Mouse (Mus musculus) embryonic facial prominence, embryonic 11.5 days (tissue): ENCODE measurements at regions not wholly inside any gene's neighbourhood (a gene's known extent, or its start where the extent isn't known, plus 50 kb on each side); places are given as distances from the start of the nearest gene placed in this dataset.
A peak's percentile ranks its signal among the peaks of the same experiment; 100 is the strongest.

Experiments used
- ATAC-seq: fragments of 200-750 bp; cut with Nextera tagmentation; replicated peaks from 2 replicates; pipeline ENCODE4 v1.8.0; 2017; ENCODE audit warnings: low read depth; ENCODE audit not compliant: insufficient number of reproducible peaks, low FRiP score, low TSS enrichment
- DNase-seq: peaks from one replicate; pipeline ENCODE4 v3.0.0-alpha.2; 2015; ENCODE audit warnings: low spot score
- H3K27ac ChIP-seq: fragments of 300-500 bp; sonication (generic); replicated peaks from 2 replicates; pipeline ENCODE4 v1.5.1; 2014; ENCODE audit warnings: mild to moderate bottlenecking, low read depth, low read length, control low read depth
- H3K27me3 ChIP-seq: fragments of 300-500 bp; sonication (generic); 2 replicates; pipeline ENCODE4 v1.6.1; 2014; ENCODE audit warnings: mild to moderate bottlenecking, low read length, moderate library complexity, mixed read lengths; ENCODE audit not compliant: control insufficient read depth, insufficient read depth
- H3K36me3 ChIP-seq: fragments of 300-500 bp; sonication (generic); replicated peaks from 2 replicates; pipeline ENCODE4 v1.6.1; 2014; ENCODE audit warnings: low read depth, mild to moderate bottlenecking, low read length, moderate library complexity, mixed read lengths; ENCODE audit not compliant: control insufficient read depth, insufficient read depth
- H3K4me1 ChIP-seq: fragments of 300-500 bp; sonication (generic); 2 replicates; pipeline ENCODE4 v1.6.1; 2014; ENCODE audit warnings: low read length, mixed read lengths; ENCODE audit not compliant: control insufficient read depth, insufficient read depth
- H3K4me2 ChIP-seq: fragments of 300-500 bp; sonication (generic); 2 replicates; pipeline ENCODE4 v1.6.1; 2014; ENCODE audit warnings: low read depth, mild to moderate bottlenecking, control low read depth, low read length, moderate library complexity
- H3K4me3 ChIP-seq: fragments of 300-500 bp; sonication (generic); 2 replicates; pipeline ENCODE4 v1.5.1; 2014; ENCODE audit warnings: low read depth, low read length, control low read depth
- H3K9ac ChIP-seq: fragments of 300-500 bp; sonication (generic); replicated peaks from 2 replicates; pipeline ENCODE4 v1.6.1; 2014; ENCODE audit warnings: mild to moderate bottlenecking, control low read depth, low read length
- H3K9me3 ChIP-seq: fragments of 300-500 bp; sonication (generic); replicated peaks from 2 replicates; pipeline ENCODE4 v1.6.1; 2016; ENCODE audit warnings: mild to moderate bottlenecking, low read length, inconsistent platforms, mixed read lengths; ENCODE audit not compliant: control insufficient read depth
- WGBS: fragments of 180-500 bp; shearing (Covaris S2); extraction: QIAGEN DNeasy Blood & Tissue Kit; methylation state at CpG from one replicate; pipeline ENCODE4 v1.1.7; 2014; 5-methylcytosine and 5-hydroxymethylcytosine counted together

DNA sequence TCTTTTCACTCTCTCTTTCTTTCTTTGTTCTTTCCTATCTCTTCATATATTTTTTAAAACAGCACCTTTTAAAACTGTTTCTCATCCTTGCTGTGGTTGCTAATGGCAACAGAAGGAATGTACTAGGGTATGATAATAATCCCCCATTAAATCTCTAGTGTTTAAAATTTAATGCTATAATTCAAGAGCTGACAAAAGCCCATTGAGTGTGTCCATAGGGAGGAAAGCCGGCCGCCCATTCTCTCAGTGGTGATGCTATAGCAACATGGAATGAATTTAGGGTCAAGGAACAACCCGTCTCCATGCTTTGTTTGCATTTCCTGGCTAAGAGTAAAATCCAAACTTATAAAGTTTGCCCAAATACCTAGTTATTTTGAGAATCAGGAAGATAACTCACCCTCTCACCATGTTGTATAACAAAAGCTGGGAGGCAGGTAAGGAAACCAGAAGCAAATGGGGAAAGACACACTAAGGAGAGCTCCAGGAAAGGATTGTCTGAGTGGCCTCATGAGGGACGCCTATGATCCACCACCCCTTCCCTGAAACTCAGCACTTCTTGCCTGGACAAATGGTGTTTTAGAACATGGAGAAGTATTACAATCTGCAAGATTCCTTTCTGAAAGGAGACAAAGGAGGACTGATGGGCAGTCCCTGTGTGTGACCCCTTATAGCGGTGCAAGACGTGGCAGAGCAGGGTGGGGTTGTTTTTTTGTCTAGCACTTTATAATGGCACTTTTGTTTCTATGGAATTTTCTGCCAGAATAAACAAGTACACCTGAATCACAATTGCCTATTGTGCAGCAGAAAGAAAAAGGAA lies 184.3 kb downstream of the Moxd1 start:
- Histone ChIP-seq H3K4me1 (no peaks in the 10 kb centered on the region), H3K27ac (no peak overlapping the region), H3K27me3 (no peaks in the 10 kb centered on the region), H3K4me2 (no peak overlapping the region), H3K9ac (no peak overlapping the region), H3K9me3 (no peaks in the 10 kb centered on the region), H3K4me3 (no peak overlapping the region), H3K36me3 (no peaks in the 10 kb centered on the region)
- no peak for ATAC-seq
- DNase-seq: no peak
- WGBS: 57% methylated on average over 6 of the region's 6 CpGs

DNA sequence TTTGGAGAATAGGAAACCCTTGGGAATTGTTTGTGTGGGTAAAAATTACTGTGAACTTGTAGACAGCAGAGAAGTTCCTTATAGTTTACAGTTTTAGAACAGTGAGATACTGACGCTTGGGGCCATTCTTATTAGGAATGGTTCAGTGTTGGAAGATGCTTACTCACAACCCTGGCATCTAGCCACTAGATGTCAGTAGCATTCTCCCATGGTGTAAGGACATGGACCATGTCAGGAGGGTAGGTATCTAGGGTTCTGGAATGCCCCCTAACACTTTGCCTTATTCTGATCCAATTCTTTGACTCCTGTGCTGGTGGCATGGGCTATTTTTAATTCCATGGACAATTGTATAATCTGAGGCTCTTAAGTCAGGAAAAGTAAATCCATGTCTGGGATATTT lies 185.3 kb upstream of the Ccn2 start:
- Histone ChIP-seq H3K4me1 (no peaks in the 10 kb centered on the region), H3K27me3 (no peaks in the 10 kb centered on the region), H3K9ac (no peak overlapping the region), H3K4me3 (no peak overlapping the region), H3K36me3 (no peaks in the 10 kb centered on the region), H3K4me2 (no peak overlapping the region), H3K27ac (no peak overlapping the region), H3K9me3 (no peaks in the 10 kb centered on the region)
- ATAC-seq (no peak), DNase-seq (peak; percentile 61)
- WGBS: 43% methylated on average over 1 of the region's 1 CpGs

DNA sequence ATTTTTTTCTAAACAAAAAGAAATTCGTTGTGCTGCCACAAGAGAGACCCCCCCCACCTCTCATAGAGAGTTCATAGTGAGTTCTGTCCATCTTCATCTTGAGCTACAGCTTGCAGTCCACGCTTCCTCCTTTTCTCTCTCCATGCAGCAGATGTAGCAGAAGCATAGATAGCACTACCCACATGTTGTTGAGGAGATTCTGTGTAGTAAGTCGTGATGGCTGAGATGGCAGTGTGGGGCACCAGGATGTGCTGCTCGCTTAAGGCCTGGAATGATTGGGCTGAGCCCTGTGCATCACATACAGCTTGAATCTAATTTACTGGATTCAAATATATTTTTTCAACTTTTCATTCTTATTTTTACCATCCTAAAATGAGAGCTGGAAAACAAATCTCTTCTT lies 184.4 kb upstream of the Ccn2 start:
- Histone ChIP-seq H3K36me3 (no peaks in the 10 kb centered on the region), H3K9ac (no peak overlapping the region), H3K4me1 (no peaks in the 10 kb centered on the region), H3K27ac (no peak overlapping the region), H3K4me2 (no peak overlapping the region), H3K9me3 (no peaks in the 10 kb centered on the region), H3K27me3 (no peaks in the 10 kb centered on the region), H3K4me3 (no peak overlapping the region)
- ATAC-seq: no peak
- 84% methylated on average over 4 of the region's 4 CpGs for WGBS
- no peak for DNase-seq

DNA sequence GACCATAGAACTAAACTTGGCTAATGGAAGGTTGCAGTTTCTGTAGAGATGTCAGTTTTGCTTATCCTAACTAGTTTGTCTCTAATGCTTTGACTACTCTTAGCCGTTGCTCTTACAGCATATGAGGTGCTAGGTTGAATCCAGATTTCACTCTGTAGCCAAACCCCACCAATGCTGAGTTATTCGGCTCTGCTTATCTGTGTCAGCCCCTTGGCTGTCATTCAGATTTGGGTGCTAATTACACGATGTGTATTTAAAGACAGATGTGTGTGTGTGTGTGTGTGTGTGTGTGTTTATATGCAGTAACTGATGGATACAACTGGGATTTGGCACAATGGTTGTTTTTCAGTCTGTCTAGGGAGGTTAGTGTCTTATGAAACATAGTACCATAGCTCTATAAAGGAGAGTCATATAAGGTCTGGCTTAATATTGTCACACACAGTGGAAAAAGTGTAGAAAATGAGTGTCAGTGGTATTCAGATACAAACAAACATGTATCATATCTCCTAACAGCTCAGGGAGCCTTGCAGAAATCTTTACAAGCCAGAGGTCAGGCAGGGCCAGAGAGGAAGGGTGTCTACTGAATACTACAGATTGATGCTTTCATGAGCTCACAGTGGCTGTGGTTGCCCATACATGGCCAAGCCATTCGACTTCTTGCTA lies 172.6 kb upstream of the Ccn2 start:
- WGBS: 81% methylated on average over 4 of the region's 4 CpGs

DNA sequence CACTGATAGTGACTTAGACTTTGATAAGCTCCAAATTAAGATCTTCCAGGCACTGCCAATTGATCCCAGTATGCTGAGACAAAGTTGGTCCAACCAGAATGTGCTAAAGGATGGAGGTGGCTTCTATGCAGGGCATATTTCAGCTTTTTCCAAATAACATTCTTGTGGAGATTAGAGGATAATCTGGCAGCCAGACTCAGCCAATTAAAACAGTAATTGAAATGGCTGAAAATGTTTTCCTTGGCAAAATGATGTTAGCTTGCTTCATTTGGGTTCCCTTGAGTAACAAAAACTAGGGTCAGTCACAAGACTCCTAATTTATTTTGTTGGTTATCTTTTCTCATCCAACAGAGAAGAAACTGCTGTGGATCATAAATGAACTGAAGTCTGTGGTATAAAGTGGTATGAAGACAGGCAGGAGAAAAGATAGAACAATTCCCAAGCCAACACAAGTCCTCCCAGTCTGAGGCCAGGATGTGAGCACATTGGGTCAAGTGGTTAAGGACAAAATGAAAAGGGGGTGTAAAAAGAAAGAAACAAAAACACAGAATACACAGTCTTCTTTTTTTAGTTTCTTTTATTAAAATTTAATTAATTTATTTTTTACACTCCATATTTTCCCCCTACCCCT lies 161.4 kb upstream of the Ccn2 start:
- Histone ChIP-seq H3K4me3 (no peak overlapping the region), H3K4me2 (no peak overlapping the region)

More for the DNA sequence above, 172.6 kb upstream of the Ccn2 start:
- Histone ChIP-seq H3K27me3 (no peaks in the 10 kb centered on the region), H3K9me3 (no peaks in the 10 kb centered on the region), H3K36me3 (no peaks in the 10 kb centered on the region), H3K4me1 (no peaks in the 10 kb centered on the region), H3K9ac (no peak overlapping the region), H3K27ac (no peak overlapping the region), H3K4me2 (no peak overlapping the region), H3K4me3 (no peak overlapping the region)
- DNase-seq (no peak), ATAC-seq (no peak)

DNA sequence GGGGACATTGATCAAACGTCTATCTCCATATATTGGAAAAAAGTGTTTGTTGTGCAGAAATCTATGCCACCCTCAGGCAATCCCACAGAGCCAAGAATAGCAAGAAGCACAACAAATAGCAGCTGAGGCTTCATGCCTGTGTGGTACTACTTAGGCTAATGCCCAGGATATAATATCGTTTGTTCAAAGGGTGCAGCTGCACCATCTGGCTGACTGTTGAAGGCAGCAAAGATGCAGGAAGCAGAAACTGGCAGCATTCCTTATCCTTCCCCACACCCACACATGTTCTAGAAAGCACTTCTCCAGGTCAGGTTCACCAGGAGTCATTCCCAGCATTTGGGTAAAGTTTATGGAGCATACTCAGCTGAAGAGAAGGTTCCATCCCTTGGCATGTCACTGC lies 158.1 kb upstream of the Ccn2 start:
- H3K27me3 ChIP-seq: no peaks in the 10 kb centered on the region
- no peak overlapping the region for H3K27ac ChIP-seq
- no peak overlapping the region for H3K4me2 ChIP-seq
- no peak overlapping the region for H3K9ac ChIP-seq
- H3K9me3 ChIP-seq: no peaks in the 10 kb centered on the region
- 71% methylated on average over 2 of the region's 2 CpGs for WGBS
- ATAC-seq (no peak), DNase-seq (no peak)
- no peak overlapping the region for H3K4me3 ChIP-seq
- no peaks in the 10 kb centered on the region for H3K36me3 ChIP-seq
- no peaks in the 10 kb centered on the region for H3K4me1 ChIP-seq

More for the DNA sequence above, 161.4 kb upstream of the Ccn2 start:
- H3K9me3 ChIP-seq: no peaks in the 10 kb centered on the region
- no peaks in the 10 kb centered on the region for H3K27me3 ChIP-seq
- H3K36me3 ChIP-seq: no peaks in the 10 kb centered on the region
- no peak overlapping the region for H3K27ac ChIP-seq
- H3K9ac ChIP-seq: no peak overlapping the region
- ATAC-seq: no peak
- H3K4me1 ChIP-seq: no peaks in the 10 kb centered on the region
- no peak for DNase-seq

DNA sequence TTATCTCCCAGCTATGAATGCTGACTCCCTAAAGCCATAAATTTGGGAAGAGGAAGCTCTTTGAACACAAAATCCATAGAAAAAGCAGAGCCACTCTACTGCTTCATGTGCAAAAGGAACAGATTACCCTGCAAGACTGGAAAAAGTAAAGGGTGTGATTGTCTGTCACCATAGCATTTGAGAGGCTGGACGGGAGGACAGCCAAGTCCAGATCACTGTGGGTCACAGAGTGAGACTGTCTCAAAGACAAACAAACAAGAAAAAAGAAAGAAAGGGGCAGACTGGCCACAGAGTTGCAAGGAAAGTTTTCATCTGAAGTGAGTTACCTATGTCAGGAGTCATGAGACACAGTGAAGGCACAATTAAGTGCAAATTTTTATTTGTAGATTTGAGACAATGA lies 150.7 kb upstream of the Ccn2 start:
- Histone ChIP-seq H3K4me1 (no peaks in the 10 kb centered on the region), H3K9me3 (no peaks in the 10 kb centered on the region), H3K27ac (no peak overlapping the region), H3K27me3 (no peaks in the 10 kb centered on the region), H3K9ac (no peak overlapping the region), H3K36me3 (no peaks in the 10 kb centered on the region), H3K4me2 (no peak overlapping the region), H3K4me3 (no peak overlapping the region)
- ATAC-seq: no peak
- DNase-seq: no peak
- 48% methylated on average over 1 of the region's 1 CpGs for WGBS

DNA sequence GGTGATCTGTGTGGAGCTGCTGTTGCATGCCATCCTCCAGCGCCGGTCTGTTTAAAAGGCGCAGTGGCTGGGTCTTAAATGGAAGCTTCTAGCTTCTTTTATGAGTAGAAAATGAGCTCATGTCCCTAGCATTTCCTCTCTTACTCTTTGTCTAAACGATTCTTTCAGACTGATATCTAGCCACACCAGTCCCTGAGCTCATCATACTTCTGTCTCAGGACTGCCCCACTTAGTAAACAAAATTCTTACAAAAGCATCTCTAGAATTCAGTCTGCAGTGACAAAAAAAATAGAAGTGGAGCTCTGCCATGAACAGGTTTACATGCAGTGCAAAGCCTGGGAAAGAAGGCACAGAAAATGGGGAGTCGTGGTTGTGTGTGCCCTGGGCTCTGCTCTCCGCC lies 150.2 kb upstream of the Ccn2 start:
- H3K27ac ChIP-seq: no peak overlapping the region
- 87% methylated on average over 6 of the region's 6 CpGs for WGBS
- no peaks in the 10 kb centered on the region for H3K27me3 ChIP-seq
- no peaks in the 10 kb centered on the region for H3K4me1 ChIP-seq
- H3K36me3 ChIP-seq: no peaks in the 10 kb centered on the region
- H3K4me2 ChIP-seq: no peak overlapping the region
- no peaks in the 10 kb centered on the region for H3K9me3 ChIP-seq
- ATAC-seq (no peak), DNase-seq (no peak)
- no peak overlapping the region for H3K9ac ChIP-seq
- no peak overlapping the region for H3K4me3 ChIP-seq
